Mouse (Mus musculus) left cerebral cortex, postnatal 10 days (tissue): ENCODE measurements around the gene Arl6ip1. TPM values are rescaled to one million over a fixed set of nuclear protein-coding genes. Genes with fewer than 3 reads are reported as not detected.
"Not testable (repeated sequence)": the region's sequence is repeated elsewhere in the genome, so short reads cannot be mapped to it uniquely, and the experiment has no call there.

Experiments used
- DNase-seq, 2 experiments: peaks; one replicate each; pipeline ENCODE4 v3.0.0; 2021 to 2022; ENCODE audit warnings: low spot score in 2 of 2, mixed read lengths in 1 of 2; ENCODE audit errors: extremely low spot score in 1 of 2
- intact Hi-C: fragments of 180-260 bp; cut with DNase I; formaldehyde crosslinking; loops from one replicate; pipeline ENCODE4 v1.15.1; 2025
- total RNA-seq, 2 experiments: library from RNA; stranded (reverse); gene quantifications; 2 replicates each; pipeline ENCODE4 v1.2.3; 2021

Gene Arl6ip1
- total RNA-seq = 100 to 1,000 TPM; 215 to 223 TPM

DNA sequence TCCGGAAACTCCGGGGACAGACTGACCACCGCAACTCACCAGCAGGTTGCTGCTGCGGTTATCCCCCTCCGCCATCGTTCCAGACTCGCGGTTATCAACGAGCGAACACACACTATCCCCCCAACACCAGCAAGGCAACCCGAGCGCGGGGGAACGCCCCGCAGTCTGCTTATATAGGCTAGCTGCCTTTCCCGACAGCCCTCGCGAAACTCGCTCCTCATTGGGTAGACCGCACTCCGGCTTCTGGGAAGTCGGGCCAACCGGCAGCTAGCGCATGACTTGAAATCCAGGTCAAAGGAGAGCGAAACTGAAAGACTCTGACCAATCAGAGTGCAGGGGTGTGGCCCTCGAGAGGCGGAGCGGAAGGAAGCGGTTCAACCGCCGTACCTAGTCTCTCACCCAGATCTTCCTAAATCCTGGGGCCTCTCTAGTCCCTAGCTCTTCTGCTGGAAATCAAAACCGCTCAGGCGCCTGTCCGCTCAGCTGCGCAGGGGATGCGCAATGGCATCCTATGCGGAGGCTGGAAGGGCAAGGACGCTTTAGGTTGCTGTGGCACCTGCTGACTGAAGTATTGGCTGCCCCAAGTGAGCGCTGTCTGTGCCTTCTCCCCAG, at the start of gene Arl6ip1:
Arl6ip1 (minus strand) TSS at position 233 of the 612 bp plus-strand sequence.
- peak; percentile 98 for DNase-seq
- intact Hi-C loops = no loop called here

DNA sequence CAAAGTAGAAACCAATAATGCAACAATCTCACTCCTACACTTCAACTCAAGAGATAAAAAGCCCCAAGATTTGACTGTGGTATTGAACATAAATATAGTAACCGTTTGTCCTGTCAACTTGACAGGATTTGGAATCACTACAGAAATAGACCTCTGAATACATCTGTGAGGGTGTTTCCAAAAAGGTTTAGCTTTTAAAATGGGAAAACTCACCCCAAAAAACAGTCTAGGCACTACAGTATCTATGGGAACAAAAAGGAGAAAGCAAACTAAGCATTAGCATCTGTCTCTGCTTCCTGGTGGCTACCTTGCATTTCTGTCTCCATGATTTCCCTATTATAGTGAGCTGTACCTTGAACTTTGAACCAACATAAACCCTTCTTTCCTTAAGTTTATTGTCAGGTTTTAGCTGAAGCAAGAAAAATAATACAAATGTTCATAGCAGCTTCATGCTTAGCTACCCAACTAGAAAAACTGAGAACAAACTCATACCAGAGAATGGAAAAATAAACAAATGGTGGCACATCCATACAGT, 46.4 kb upstream of the Arl6ip1 start:
- DNase-seq = no peak
- intact Hi-C loops = loop anchor here (5.0 kb wide), 1 partner anchor 34 kb away; no protein-coding TSS in a partner anchor

DNA sequence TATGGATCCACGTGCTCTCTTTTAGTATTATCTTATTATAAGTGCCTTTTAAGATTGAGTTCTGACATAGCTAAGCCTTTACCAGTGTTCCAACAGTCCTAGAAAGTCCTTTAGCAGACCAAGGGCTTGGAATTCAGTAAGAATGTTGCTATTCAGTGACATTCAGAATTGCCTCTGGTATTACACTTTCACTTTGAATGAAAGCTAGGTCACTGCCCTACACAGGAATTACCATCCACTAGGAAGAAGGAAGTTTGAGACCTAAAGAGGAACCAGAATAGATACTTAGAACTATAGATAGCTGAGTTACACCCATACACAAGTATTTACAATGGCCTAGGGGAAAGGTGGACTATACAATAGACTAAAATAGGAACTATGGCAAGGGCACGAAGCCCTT, 40.7 kb upstream of the Arl6ip1 start:
- intact Hi-C loops, DNase-seq: not testable (repeated sequence)

DNA sequence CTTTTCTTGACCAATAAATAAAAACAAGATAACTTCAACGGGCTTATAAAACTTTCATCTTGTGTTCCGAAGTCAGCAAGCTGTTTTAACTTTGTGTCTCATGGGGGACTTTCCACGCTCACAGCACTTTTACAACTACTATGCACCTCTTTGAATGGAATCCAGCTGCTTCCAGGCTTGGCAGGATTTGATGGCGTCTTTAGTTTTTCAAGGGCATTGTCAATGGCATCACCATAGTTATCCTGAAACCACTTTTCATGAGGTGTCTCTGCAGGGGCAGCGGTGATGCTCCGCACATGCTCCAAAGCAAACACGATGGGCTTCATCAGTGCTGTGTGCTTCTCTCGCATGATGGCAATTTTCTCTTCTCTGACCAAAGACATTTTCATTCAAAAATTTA, 33.5 kb upstream of the Arl6ip1 start:
- DNase-seq = no peak
- intact Hi-C loops = no loop called here

DNA sequence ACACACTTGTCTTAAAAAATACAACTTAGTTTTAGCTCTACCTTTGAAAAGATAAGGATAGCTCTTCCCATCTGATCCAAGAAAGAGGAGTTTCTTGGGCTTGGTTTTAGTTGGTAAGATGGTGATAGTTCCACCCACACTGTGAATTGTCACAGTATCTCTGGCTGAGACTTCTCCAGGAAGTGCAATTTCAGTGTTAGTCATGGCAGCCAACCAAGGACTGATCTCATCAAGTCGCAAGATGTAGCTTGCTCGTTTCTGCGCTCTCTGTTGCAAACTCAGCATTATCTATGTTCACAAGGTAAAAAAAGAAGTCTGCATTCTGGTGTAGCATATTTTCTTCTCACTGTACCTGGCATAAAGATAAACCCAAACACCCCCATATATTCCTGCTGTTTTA, 30.7 kb upstream of the Arl6ip1 start:
- DNase-seq = peak in 1 of 2 experiments; percentile 20
- intact Hi-C loops = no loop called here

DNA sequence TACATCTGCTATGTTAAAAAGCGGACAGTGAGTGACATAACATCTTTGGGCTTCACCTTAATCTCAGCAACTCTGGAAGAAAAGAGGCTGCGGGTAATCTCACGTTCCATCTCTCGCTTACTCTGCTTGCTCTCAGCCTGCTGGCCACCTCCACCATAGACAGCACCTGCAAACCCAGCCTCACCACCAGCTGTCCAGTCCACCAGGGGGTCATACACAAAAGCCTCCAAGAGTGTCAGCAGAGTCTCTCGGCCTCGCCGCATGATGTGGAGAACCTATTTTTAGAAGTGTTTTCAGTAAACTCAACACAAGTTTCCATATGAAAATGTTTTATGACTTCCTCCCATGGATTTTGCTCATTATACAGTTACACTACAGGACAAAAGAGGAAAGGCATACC, 27.0 kb upstream of the Arl6ip1 start:
- intact Hi-C loops = no loop called here
- DNase-seq = no peak

DNA sequence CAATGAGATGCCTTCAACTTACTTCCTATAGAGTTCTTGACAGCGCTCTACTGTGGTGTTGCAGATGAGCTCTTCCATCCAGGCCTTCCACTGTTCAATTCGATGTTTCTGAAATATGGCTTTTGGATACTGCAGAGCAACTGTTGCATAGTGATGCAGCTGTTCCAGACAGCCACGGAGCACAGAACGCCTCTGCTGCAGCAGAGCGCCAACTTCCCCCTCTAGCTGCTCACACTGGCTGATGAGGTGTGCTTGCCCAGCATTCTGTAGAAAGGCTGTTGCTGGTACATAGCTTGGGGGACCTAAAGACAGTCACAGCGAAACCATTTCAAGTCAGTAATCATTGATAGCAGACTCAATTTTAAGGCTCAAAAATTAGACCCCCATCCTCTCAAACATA, 24.7 kb upstream of the Arl6ip1 start:
- DNase-seq = no peak
- intact Hi-C loops = no loop called here

DNA sequence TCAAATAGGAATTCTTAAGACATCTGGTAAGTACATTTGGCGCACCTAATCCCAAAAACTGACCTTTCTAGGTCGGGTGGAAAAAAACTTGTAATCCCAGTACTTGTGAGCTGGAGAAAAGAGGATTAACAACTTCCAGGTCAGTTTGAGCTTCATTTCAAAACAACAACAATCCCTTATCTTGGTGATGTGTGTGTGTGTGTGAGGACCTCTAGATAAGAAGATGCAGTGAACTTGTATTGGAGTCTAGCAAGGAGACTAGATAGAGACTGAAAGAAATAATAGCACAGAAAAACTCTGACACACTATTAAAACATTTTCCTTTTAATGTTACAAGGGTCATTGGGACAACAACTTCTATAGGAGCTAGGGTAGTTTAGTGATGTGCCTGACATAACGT, 14.1 kb upstream of the Arl6ip1 start:
- no peak for DNase-seq
- intact Hi-C loops = loop anchor here (5.0 kb wide), 1 partner anchor 34 kb away; no protein-coding TSS in a partner anchor

DNA sequence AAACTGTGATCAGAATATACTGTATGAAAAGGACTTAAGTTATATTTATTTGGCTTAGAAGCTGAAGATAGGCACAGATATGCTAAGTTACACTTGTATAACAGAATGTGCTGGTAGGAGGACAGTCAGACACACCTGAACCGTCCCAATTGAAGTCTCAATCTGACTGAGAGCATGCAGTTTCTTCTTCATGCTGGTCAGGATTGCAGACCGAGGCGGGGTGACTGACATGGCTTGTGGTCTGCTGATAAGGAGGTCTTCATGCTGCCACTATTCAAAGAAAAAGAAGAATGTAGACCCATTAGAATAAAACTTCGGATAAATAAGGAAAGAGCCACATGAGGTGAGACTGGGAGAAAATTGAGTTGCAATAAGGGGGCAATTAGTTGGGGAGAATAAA, 13.7 kb upstream of the Arl6ip1 start:
- intact Hi-C loops = loop anchor here (5.0 kb wide), 1 partner anchor 34 kb away; no protein-coding TSS in a partner anchor
- DNase-seq = no peak

DNA sequence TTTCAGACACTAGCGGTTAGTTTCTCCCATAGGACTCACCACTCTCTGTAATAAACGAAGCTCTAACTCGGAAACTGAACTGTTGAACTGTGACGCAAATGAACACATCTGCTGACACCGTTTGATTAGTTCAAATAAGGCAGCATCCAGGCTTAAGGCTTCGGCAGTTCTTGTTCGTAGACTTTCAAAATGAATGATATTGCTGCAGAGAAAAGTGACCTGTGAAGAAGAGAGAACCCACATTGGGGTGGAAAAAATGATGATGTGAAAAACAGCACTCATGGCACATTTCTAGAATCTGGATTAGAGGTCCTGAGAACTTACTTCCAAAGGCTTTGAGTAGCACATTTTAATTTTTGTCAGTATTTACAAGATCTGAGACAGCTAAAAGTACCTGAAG, 11.8 kb upstream of the Arl6ip1 start:
- intact Hi-C loops = loop anchor here (5.0 kb wide), 1 partner anchor 36 kb away; no protein-coding TSS in a partner anchor
- DNase-seq = no peak

DNA sequence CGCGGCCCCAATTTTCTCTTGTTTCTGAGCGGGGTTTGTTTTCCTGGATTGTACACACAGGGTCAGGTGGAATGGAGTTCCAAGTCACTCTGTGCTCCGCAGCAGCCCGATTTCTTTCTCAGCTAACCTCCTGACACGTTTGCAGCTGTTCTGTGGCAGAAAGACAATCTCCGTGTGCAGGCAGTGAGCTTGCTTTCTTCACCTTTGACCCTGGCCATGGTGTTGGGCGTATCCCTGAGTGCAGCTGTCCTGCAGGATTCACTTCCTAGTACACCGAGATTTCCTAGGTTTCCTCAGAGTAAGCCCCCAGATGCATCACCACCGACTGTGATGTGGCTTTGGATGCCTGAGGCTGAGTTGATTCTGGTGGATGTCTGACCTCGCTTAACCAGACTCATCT, 5.7 kb upstream of the Arl6ip1 start:
- intact Hi-C loops = no loop called here
- DNase-seq = no peak

DNA sequence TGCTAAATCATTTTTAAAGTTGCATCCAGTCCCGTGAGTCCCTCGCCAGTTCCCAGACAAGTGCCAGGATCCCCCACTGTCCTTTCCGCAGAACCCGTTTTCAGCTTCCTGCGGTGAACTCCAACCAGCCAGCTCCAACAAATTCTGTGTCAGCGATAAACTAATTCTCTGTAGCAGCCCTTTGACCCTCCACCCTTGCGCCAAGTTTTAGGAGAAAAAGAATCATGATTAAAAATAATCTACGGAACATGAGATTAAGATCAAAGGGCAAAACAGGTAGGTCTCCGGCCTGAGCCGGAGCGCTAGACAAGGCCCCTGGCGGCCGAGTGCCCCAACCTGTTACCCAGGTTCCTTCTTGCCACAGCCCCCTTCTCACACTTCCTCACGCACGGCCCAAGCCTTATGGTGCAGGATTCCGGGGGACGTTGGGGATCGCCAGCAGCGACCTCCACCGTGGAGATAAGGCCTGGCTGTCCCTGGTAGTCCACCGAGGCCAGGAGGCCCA, 485 bp downstream of the Arl6ip1 start:
- DNase-seq = peak in 1 of 2 experiments; percentile 38
- intact Hi-C loops = no loop called here

DNA sequence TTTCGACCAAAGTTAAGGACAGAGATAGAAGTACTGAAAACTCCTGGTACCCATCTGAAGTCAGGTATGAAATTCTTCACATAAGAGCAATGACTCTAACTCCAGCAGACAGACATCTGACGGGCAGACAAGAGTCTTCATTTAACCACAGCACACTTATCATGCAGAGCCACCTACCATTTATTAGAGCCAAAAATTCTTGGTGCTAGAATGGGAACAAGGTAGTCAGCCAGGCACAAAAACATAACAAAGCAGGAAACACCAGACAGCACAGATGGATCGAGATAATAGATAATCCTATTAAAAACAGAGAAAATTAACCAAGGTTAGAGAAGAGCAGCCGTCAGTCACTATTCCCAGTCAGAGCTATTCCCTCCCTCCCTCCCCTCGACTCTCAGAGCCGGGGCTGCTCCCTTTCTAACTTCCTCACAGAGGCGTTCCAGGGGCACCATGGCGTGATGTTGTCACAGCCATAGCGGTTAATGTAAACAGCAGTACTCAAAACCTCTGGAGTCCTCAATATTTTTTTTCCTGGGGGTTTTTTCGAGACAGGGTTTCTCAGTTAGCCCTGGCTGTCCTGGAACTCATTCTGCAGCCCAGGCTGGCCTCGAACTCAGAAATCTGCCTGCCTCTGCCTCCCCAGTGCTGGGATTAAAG, 3.1 kb downstream of the Arl6ip1 start:
- intact Hi-C loops = no loop called here
- no peak for DNase-seq

DNA sequence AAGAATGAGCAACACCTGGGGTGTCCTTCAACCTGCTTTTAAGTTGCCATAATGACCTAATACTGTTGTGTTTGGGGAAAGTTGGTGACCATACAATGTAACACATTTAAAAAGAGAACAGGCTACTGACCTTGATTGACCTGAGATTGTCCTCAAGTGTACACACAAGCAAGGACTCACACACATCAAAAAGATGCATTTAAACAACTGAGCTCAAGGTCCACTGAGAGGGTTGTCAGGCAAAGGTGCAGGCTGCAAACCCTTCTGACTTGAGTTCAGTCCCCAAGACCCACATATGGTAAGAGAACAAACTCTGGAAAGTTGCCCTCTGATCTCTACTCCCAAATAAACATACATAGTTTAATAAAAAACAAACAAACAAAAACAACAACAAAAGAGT, 3.7 kb downstream of the Arl6ip1 start:
- DNase-seq = no peak
- intact Hi-C loops = no loop called here

DNA sequence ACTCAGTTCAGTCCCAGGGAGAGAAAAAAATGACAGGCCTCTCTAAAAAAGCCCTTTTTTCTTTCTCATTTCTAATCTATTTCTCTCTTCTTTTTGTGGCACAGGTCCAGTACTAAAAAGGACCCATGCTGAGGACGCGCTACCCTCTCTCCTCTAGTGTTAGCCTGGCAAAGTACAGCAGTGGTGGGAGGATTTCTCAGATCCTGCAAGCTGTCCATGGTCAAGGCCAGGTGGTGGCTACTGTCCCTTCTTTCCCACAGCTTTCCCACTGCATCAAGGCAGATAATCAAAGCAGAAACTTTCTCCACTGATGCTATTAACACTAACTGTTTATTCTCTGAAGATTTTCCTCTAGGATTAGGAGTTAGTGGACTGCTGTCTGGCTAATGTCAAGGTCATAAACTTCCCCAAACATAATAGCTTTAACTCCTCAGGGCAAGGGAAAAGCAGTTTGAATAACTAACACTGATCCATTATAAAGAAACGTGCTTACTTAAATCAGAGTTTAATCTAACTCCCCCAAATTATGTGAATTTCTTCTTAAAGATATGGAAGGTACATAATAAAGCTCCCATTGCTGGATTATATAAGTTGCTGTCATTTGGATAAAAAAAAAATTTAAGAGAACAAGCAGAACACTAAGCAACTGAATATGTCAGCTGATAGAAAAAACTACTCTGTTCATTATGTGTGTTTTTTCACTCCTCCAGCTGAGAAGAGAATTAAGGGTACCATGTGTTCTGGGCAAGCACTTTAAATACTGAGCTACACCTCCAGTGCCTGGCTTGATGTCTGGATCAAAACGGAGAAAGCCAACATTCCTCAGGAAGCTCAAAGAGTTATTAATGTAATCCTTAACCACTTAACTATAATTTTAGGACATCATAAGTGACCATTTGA, 5.7 kb downstream of the Arl6ip1 start:
- DNase-seq = no peak

DNA sequence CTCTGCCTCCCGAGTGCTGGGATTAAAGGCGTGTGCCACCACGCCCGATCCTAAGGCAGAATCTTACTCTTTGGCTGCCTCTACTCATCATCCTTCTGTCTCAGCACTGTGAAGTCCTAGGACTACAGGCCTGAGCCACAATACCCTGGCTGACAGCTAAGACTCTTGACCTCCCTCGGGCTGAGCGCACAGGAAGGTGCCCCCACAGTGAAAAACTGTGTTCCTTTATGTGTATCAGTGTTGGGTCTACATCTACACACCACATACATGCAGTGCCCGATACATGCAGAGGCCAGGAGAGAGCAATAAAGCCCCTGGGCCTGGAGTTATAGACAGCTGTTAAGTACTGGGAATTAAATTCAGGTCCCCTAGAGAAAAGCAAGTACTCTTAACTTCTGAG, 7.2 kb downstream of the Arl6ip1 start:
- DNase-seq = no peak
- intact Hi-C loops = no loop called here

More for the DNA sequence above, 5.7 kb downstream of the Arl6ip1 start:
- intact Hi-C loops = no loop called here

DNA sequence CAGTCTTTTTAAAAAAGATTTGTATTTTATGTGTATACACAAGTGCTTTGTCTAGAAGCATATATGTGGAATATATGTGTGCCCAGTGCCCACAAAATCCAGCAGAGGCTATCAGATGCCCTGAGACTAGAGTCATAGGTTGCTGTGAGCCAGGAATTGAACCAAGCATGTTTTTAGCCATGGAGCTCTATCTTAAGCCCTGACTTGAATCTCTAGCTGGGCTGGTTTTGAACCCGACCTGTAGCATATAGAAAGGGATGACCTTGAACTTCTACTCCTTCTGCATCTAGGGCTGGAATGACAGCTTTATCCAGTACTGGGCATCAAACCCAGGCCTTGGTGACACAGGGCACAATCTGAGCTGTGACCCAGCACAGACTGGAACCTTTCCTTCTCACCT, 8.8 kb downstream of the Arl6ip1 start:
- intact Hi-C loops = no loop called here
- no peak for DNase-seq

DNA sequence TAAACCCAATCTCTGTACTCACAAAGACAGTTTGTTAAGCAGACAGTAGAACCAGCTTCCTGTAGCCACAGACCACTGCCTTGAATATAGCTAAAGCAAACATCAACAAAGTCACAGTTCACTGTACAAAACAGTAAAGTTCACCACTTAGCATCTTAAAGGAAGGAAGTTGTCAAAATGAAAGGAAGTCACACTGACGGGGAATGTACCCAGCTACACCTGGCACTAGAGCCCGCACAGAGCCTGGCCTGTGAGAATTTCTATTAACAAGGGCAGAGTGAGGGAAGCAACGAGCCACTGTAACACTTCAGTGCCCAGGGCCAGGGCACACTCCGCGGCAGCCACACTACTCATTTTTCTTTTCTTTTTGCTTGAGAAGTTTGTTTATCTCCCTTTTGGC, 9.5 kb downstream of the Arl6ip1 start:
- intact Hi-C loops = no loop called here
- no peak for DNase-seq

DNA sequence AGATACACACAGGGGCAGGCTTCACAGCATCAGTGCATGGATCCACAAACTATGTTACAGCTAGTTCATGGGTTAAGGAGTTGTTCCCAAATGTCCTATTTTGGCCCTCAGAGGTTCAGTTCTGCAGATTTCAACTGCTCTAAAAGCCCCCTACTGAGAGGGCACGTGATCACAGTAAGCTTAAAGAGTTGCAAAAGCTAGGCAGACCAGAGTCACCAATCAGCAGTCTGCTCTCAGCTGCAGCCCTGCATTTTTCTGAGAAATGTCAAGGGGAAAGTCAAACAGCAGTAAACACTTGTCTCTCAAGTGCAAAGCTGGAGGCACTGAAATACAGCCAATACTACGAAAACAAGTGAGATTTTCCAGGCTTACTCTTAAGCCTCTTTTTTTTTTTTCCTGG, 10.3 kb downstream of the Arl6ip1 start:
- intact Hi-C loops = no loop called here
- DNase-seq = no peak
